Mouse (Mus musculus) cerebellum, adult 11-12 months (tissue): ENCODE measurements around the gene Ptafr.
"Not testable (repeated sequence)": the region's sequence is repeated elsewhere in the genome, so short reads cannot be mapped to it uniquely, and the experiment has no call there.

Experiments
- DNase-seq: peaks from one replicate; pipeline ENCODE4 v3.0.0; 2022

The Ptafr gene

GRCm38 (mm10) chr4:132563965-132564364 lies at the start of gene Ptafr:
Ptafr (plus strand) TSS chr4:132564067.
- DNase-seq = no peak

GRCm38 (mm10) chr4:132514555-132515135 lies 49.2 kb upstream of the Ptafr start:
- peak; percentile 68 for DNase-seq

GRCm38 (mm10) chr4:132515369-132516155 lies 48.3 kb upstream of the Ptafr start:
- peak; percentile 90 for DNase-seq

- no peak for DNase-seq
Observed at GRCm38 (mm10) chr4:132518066-132518465, 45.8 kb upstream of the Ptafr start.

GRCm38 (mm10) chr4:132519188-132519587 lies 44.7 kb upstream of the Ptafr start:
- no peak for DNase-seq

GRCm38 (mm10) chr4:132524321-132524741 lies 39.5 kb upstream of the Ptafr start:
- DNase-seq = no peak

GRCm38 (mm10) chr4:132524808-132525207 lies 39.1 kb upstream of the Ptafr start:
- no peak for DNase-seq

- no peak for DNase-seq
Observed at GRCm38 (mm10) chr4:132526678-132527077, 37.2 kb upstream of the Ptafr start.

- DNase-seq = no peak
Observed at GRCm38 (mm10) chr4:132527917-132528522, 35.8 kb upstream of the Ptafr start.

- no peak for DNase-seq
Observed at GRCm38 (mm10) chr4:132529344-132529743, 34.5 kb upstream of the Ptafr start.

- DNase-seq = no peak
Observed at GRCm38 (mm10) chr4:132530033-132530804, 33.6 kb upstream of the Ptafr start.

- DNase-seq = no peak
Observed at GRCm38 (mm10) chr4:132532496-132532895, 31.4 kb upstream of the Ptafr start.

- DNase-seq = peak; percentile 88
Observed at GRCm38 (mm10) chr4:132532981-132533916, 30.6 kb upstream of the Ptafr start, which contains the start of gene Atpif1. Atpif1 (minus strand) TSS chr4:132533659.

GRCm38 (mm10) chr4:132535406-132536121 lies 28.3 kb upstream of the Ptafr start, which contains the start of gene Dnajc8:
Dnajc8 (plus strand) TSS chr4:132535550.
- peak; percentile 91 for DNase-seq

- DNase-seq = no peak
Observed at GRCm38 (mm10) chr4:132539481-132539880, 24.4 kb upstream of the Ptafr start.

- no peak for DNase-seq
Observed at GRCm38 (mm10) chr4:132541413-132541812, 22.5 kb upstream of the Ptafr start.

GRCm38 (mm10) chr4:132542724-132543123 lies 21.1 kb upstream of the Ptafr start:
- no peak for DNase-seq

GRCm38 (mm10) chr4:132545851-132546250 lies 18.0 kb upstream of the Ptafr start:
- no peak for DNase-seq

GRCm38 (mm10) chr4:132554221-132554620 lies 9.6 kb upstream of the Ptafr start:
- DNase-seq = no peak

- DNase-seq = no peak
Observed at GRCm38 (mm10) chr4:132554653-132555052, 9.2 kb upstream of the Ptafr start.

GRCm38 (mm10) chr4:132555550-132555949 lies 8.3 kb upstream of the Ptafr start:
- not testable (repeated sequence) for DNase-seq
